Mouse (Mus musculus): ENCODE data around the gene Mrpl47.

Mrpl47 gene

GRCm38 (mm10) chr3:32689567-32689999 is 47.8 kb downstream of the Mrpl47 start:
- ChIA-PET POLR2A (no interaction called here), CTCF (no interaction called here)

GRCm38 (mm10) chr3:32687156-32687555 is 50.2 kb downstream of the Mrpl47 start:
- POLR2A ChIA-PET, result interaction anchor here in 1 of 4 experiments (0.7 to 1.3 kb wide), 4 partner anchors 13 to 77 kb away, joined by 3 to 4 read pairs (median 4); no protein-coding TSS in a partner anchor
- CTCF ChIA-PET, result interaction anchor here in 3 of 4 experiments (0.5 to 0.9 kb wide), 6 partner anchors 15 to 353 kb away, joined by 3 to 13 read pairs (median 4); no protein-coding TSS in a partner anchor

GRCm38 (mm10) chr3:32686537-32686936 is 50.9 kb downstream of the Mrpl47 start:
- CTCF ChIA-PET, result interaction anchor here in 3 of 4 experiments (0.6 to 0.7 kb wide), 4 partner anchors 15 to 353 kb away, joined by 3 to 13 read pairs (median 4); no protein-coding TSS in a partner anchor
- POLR2A ChIA-PET, result interaction anchor here in 1 of 4 experiments (1.3 kb wide), 1 partner anchor 75 kb away, joined by 3 read pairs; no protein-coding TSS in a partner anchor

- ChIA-PET POLR2A (interaction anchor here in 1 of 4 experiments (0.5 kb wide), 1 partner anchor 10 kb away, joined by 3 read pairs; no protein-coding TSS in a partner anchor), CTCF (interaction anchor here in 1 of 4 experiments (0.6 kb wide), 1 partner anchor 143 kb away, joined by 3 read pairs; no protein-coding TSS in a partner anchor)
Observed at GRCm38 (mm10) chr3:32684631-32685030, 52.8 kb downstream of the Mrpl47 start.

GRCm38 (mm10) chr3:32682910-32683531 is 54.4 kb downstream of the Mrpl47 start:
- CTCF ChIA-PET, result interaction anchor here in 1 of 4 experiments (0.7 kb wide), 1 partner anchor 38 kb away, joined by 6 read pairs; no protein-coding TSS in a partner anchor

GRCm38 (mm10) chr3:32676393-32676792 is 61.0 kb downstream of the Mrpl47 start:
- POLR2A ChIA-PET, result interaction anchor here in 3 of 4 experiments (0.6 to 1.7 kb wide), 4 partner anchors 11 to 43 kb away, joined by 3 to 5 read pairs (median 4); no protein-coding TSS in a partner anchor
- CTCF ChIA-PET, result no interaction called here

More at GRCm38 (mm10) chr3:32682910-32683531, 54.4 kb downstream of the Mrpl47 start:
- POLR2A ChIA-PET, result interaction anchor here in 1 of 4 experiments (0.5 kb wide), 1 partner anchor 135 kb away, joined by 4 read pairs; no protein-coding TSS in a partner anchor

Data from embryonic stem cell, embryonic (primary cell).